Mouse (Mus musculus): ENCODE results near the gene Pou2f1. TPM values are rescaled to one million over a fixed set of nuclear protein-coding genes. Genes with fewer than 3 reads are reported as not detected.

Gene Pou2f1
- polyA plus RNA-seq, 1 experiment from 2014 or later: 10.2 TPM

- ATAC-seq (ENCODE audit: insufficient read depth, low FRiP score): no peak
- H3K27me3 ChIP-seq (ENCODE audit: control insufficient read depth, insufficient read depth, low read length): 0 out of 2 replicates have a peak, but pooled peaks cover under 1% of the 10 kb centered on the region
- WGBS: 50% methylated on average over 1 of the region's 1 CpGs
Observed at GRCm38 (mm10) chr1:166041501-166041900, 39.0 kb upstream of the Pou2f1 start.

GRCm38 (mm10) chr1:166038731-166039332 is 36.4 kb upstream of the Pou2f1 start:
- Histone ChIP-seq H3K9me3 (replicated peaks; ENCODE audit: control insufficient read depth, low read length) (no peaks in the 10 kb centered on the region), H3K27me3 (ENCODE audit: control insufficient read depth, insufficient read depth, low read length) (no peaks in the 10 kb centered on the region), H3K4me2 (ENCODE audit: low read depth, low read length) (no peak overlapping the region), H3K36me3 (ENCODE audit: control insufficient read depth, insufficient read depth, low read length) (no peaks in the 10 kb centered on the region), H3K27ac (ENCODE audit: low read length) (no peak overlapping the region), H3K4me1 (ENCODE audit: control insufficient read depth, insufficient read depth, low read length) (no peaks in the 10 kb centered on the region), H3K4me3 (replicated peaks; ENCODE audit: low read length) (no peak overlapping the region), H3K9ac (ENCODE audit: low read length) (no peak overlapping the region)
- ATAC-seq (ENCODE audit: insufficient read depth, low FRiP score): no peak
- WGBS: 86% methylated on average over 2 of the region's 2 CpGs

More at GRCm38 (mm10) chr1:166041501-166041900, 39.0 kb upstream of the Pou2f1 start:
- Histone ChIP-seq H3K4me2 (ENCODE audit: low read depth, low read length) (no peak overlapping the region), H3K36me3 (ENCODE audit: control insufficient read depth, insufficient read depth, low read length) (no peaks in the 10 kb centered on the region), H3K4me1 (ENCODE audit: control insufficient read depth, insufficient read depth, low read length) (peaks cover 8% of the 10 kb centered on the region; the same call in 1 of the 2 replicates), H3K9me3 (replicated peaks; ENCODE audit: control insufficient read depth, low read length) (no peaks in the 10 kb centered on the region), H3K4me3 (replicated peaks; ENCODE audit: low read length) (no peak overlapping the region), H3K27ac (ENCODE audit: low read length) (no peak overlapping the region), H3K9ac (ENCODE audit: low read length) (no peak overlapping the region)

- H3K4me2 ChIP-seq (ENCODE audit: low read depth, low read length): no peak overlapping the region
- no peak for ATAC-seq (ENCODE audit: insufficient read depth, low FRiP score)
- H3K9ac ChIP-seq (ENCODE audit: low read length): no peak overlapping the region
- no peaks in the 10 kb centered on the region for H3K27me3 ChIP-seq (ENCODE audit: control insufficient read depth, insufficient read depth, low read length)
- no peak overlapping the region for H3K4me3 ChIP-seq (replicated peaks; ENCODE audit: low read length)
- no peaks in the 10 kb centered on the region for H3K9me3 ChIP-seq (replicated peaks; ENCODE audit: control insufficient read depth, low read length)
- 47% methylated on average over 5 of the region's 5 CpGs for WGBS
- no peak overlapping the region for H3K27ac ChIP-seq (ENCODE audit: low read length)
- no peaks in the 10 kb centered on the region for H3K36me3 ChIP-seq (ENCODE audit: control insufficient read depth, insufficient read depth, low read length)
- H3K4me1 ChIP-seq (ENCODE audit: control insufficient read depth, insufficient read depth, low read length): no peaks in the 10 kb centered on the region
Observed at GRCm38 (mm10) chr1:166035045-166035444, 32.6 kb upstream of the Pou2f1 start.

GRCm38 (mm10) chr1:166031673-166032547 is 29.4 kb upstream of the Pou2f1 start:
- Histone ChIP-seq H3K4me1 (ENCODE audit: control insufficient read depth, insufficient read depth, low read length) (no peaks in the 10 kb centered on the region), H3K4me3 (replicated peaks; ENCODE audit: low read length) (no peak overlapping the region), H3K27ac (ENCODE audit: low read length) (no peak overlapping the region), H3K27me3 (ENCODE audit: control insufficient read depth, insufficient read depth, low read length) (no peaks in the 10 kb centered on the region), H3K9ac (ENCODE audit: low read length) (no peak overlapping the region), H3K36me3 (ENCODE audit: control insufficient read depth, insufficient read depth, low read length) (no peaks in the 10 kb centered on the region), H3K9me3 (replicated peaks; ENCODE audit: control insufficient read depth, low read length) (no peaks in the 10 kb centered on the region), H3K4me2 (ENCODE audit: low read depth, low read length) (no peak overlapping the region)
- 22% methylated on average over 7 of the region's 7 CpGs for WGBS
- no peak for ATAC-seq (ENCODE audit: insufficient read depth, low FRiP score)

- H3K4me3 ChIP-seq (replicated peaks; ENCODE audit: low read length): no peak overlapping the region
- no peaks in the 10 kb centered on the region for H3K27me3 ChIP-seq (ENCODE audit: control insufficient read depth, insufficient read depth, low read length)
- no peaks in the 10 kb centered on the region for H3K4me1 ChIP-seq (ENCODE audit: control insufficient read depth, insufficient read depth, low read length)
- 39% methylated on average over 4 of the region's 4 CpGs for WGBS
- H3K9me3 ChIP-seq (replicated peaks; ENCODE audit: control insufficient read depth, low read length): no peaks in the 10 kb centered on the region
- H3K36me3 ChIP-seq (ENCODE audit: control insufficient read depth, insufficient read depth, low read length): no peaks in the 10 kb centered on the region
- no peak overlapping the region for H3K9ac ChIP-seq (ENCODE audit: low read length)
- H3K27ac ChIP-seq (ENCODE audit: low read length): no peak overlapping the region
- no peak overlapping the region for H3K4me2 ChIP-seq (ENCODE audit: low read depth, low read length)
- no peak for ATAC-seq (ENCODE audit: insufficient read depth, low FRiP score)
Observed at GRCm38 (mm10) chr1:166023981-166024380, 21.5 kb upstream of the Pou2f1 start.

GRCm38 (mm10) chr1:166017203-166017602 is 14.7 kb upstream of the Pou2f1 start:
- H3K4me1 ChIP-seq (ENCODE audit: control insufficient read depth, insufficient read depth, low read length): no peaks in the 10 kb centered on the region
- no peaks in the 10 kb centered on the region for H3K9me3 ChIP-seq (replicated peaks; ENCODE audit: control insufficient read depth, low read length)
- H3K36me3 ChIP-seq (ENCODE audit: control insufficient read depth, insufficient read depth, low read length): no peaks in the 10 kb centered on the region
- no peak overlapping the region for H3K27ac ChIP-seq (ENCODE audit: low read length)
- no peak overlapping the region for H3K4me3 ChIP-seq (replicated peaks; ENCODE audit: low read length)
- H3K4me2 ChIP-seq (ENCODE audit: low read depth, low read length): no peak overlapping the region
- no peaks in the 10 kb centered on the region for H3K27me3 ChIP-seq (ENCODE audit: control insufficient read depth, insufficient read depth, low read length)
- 85% methylated on average over 4 of the region's 4 CpGs for WGBS
- ATAC-seq (ENCODE audit: insufficient read depth, low FRiP score): no peak
- no peak overlapping the region for H3K9ac ChIP-seq (ENCODE audit: low read length)

- Histone ChIP-seq H3K27me3 (ENCODE audit: control insufficient read depth, insufficient read depth, low read length) (no peaks in the 10 kb centered on the region), H3K9ac (ENCODE audit: low read length) (no peak overlapping the region), H3K27ac (ENCODE audit: low read length) (no peak overlapping the region), H3K4me3 (replicated peaks; ENCODE audit: low read length) (no peak overlapping the region), H3K4me1 (ENCODE audit: control insufficient read depth, insufficient read depth, low read length) (no peaks in the 10 kb centered on the region), H3K36me3 (ENCODE audit: control insufficient read depth, insufficient read depth, low read length) (no peaks in the 10 kb centered on the region), H3K9me3 (replicated peaks; ENCODE audit: control insufficient read depth, low read length) (no peaks in the 10 kb centered on the region), H3K4me2 (ENCODE audit: low read depth, low read length) (no peak overlapping the region)
- ATAC-seq (ENCODE audit: insufficient read depth, low FRiP score): no peak
- WGBS: 47% methylated on average over 4 of the region's 4 CpGs
Observed at GRCm38 (mm10) chr1:166016306-166016705, 13.8 kb upstream of the Pou2f1 start.

GRCm38 (mm10) chr1:166014530-166014929 is 12.1 kb upstream of the Pou2f1 start:
- H3K9ac ChIP-seq (ENCODE audit: low read length): no peak overlapping the region
- no peak overlapping the region for H3K4me2 ChIP-seq (ENCODE audit: low read depth, low read length)
- no peaks in the 10 kb centered on the region for H3K36me3 ChIP-seq (ENCODE audit: control insufficient read depth, insufficient read depth, low read length)
- H3K4me3 ChIP-seq (replicated peaks; ENCODE audit: low read length): no peak overlapping the region
- whole genome bisulfite sequencing: 52% methylated on average over 5 of the region's 5 CpGs
- no peak for ATAC-seq (ENCODE audit: insufficient read depth, low FRiP score)
- H3K27ac ChIP-seq (ENCODE audit: low read length): no peak overlapping the region
- H3K27me3 ChIP-seq (ENCODE audit: control insufficient read depth, insufficient read depth, low read length): no peaks in the 10 kb centered on the region
- no peaks in the 10 kb centered on the region for H3K4me1 ChIP-seq (ENCODE audit: control insufficient read depth, insufficient read depth, low read length)
- no peaks in the 10 kb centered on the region for H3K9me3 ChIP-seq (replicated peaks; ENCODE audit: control insufficient read depth, low read length)

GRCm38 (mm10) chr1:166010106-166010505 is 7.6 kb upstream of the Pou2f1 start:
- 85% methylated on average over 1 of the region's 1 CpGs for WGBS

More at GRCm38 (mm10) chr1:166010106-166010505, 7.6 kb upstream of the Pou2f1 start:
- Histone ChIP-seq H3K9ac (ENCODE audit: low read length) (no peak overlapping the region), H3K4me3 (replicated peaks; ENCODE audit: low read length) (no peak overlapping the region), H3K4me1 (ENCODE audit: control insufficient read depth, insufficient read depth, low read length) (no peaks in the 10 kb centered on the region), H3K4me2 (ENCODE audit: low read depth, low read length) (no peak overlapping the region), H3K27me3 (ENCODE audit: control insufficient read depth, insufficient read depth, low read length) (no peaks in the 10 kb centered on the region), H3K27ac (ENCODE audit: low read length) (no peak overlapping the region), H3K9me3 (replicated peaks; ENCODE audit: control insufficient read depth, low read length) (no peaks in the 10 kb centered on the region), H3K36me3 (ENCODE audit: control insufficient read depth, insufficient read depth, low read length) (no peaks in the 10 kb centered on the region)
- ATAC-seq (ENCODE audit: insufficient read depth, low FRiP score): no peak

Data from stomach, embryonic 16.5 days (tissue).